Mouse (Mus musculus) B cell, adult 62 days (primary cell): ENCODE measurements around the gene Olfr1251. TPM values are rescaled to one million over a fixed set of nuclear protein-coding genes. Genes with fewer than 3 reads are reported as not detected.

Experiments
- total RNA-seq: library from RNA; stranded (reverse); gene quantifications from 4 replicates; pipeline ENCODE4 v1.2.4, GENCODE M21; 2023

Olfr1251 gene
- total RNA-seq = not detected in 4 replicates

DNA sequence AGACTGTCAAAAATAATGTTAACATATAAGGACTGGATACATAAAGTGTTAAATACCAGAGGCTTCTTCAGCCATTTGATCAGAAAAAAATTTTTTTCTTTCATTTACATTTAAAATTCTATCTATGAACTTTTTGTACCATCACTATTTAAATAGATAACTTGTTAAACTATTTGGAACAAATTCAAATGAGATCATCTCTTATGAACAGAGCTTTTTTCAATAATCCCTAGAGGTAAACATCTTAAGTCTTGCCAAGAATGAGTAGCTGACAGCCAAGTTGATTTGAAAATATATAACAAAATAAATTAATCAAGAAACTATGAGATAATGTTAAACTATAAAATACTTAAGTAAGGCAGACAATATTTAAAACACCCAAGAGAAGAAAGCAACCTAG lies at the start of gene Olfr1251:
Gene Olfr1251 (minus strand): TSS at position 101 of the 400 bp plus-strand sequence.

DNA sequence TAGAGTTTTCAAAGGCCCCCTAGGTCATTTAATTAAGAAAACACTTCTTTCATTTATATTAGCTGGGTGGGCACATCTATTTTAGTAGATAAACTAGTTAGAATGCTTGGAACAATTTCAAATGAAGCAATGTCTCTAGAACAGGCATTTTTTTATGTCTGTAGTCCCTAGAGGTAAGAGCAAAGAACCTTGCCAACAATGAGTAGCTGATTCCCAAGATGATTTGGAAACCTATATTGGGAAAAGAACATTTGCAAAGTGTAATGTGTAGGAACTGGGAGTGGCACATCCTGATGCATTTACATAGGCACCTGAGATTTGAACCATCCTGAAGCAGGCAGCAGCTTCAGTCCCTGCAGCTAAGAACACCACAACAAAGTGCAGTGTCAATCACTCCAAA lies 10.4 kb downstream of the Olfr1251 start, which contains the start of gene Olfr1250:
Gene Olfr1250 (minus strand): TSS at position 101 of the 400 bp plus-strand sequence.

DNA sequence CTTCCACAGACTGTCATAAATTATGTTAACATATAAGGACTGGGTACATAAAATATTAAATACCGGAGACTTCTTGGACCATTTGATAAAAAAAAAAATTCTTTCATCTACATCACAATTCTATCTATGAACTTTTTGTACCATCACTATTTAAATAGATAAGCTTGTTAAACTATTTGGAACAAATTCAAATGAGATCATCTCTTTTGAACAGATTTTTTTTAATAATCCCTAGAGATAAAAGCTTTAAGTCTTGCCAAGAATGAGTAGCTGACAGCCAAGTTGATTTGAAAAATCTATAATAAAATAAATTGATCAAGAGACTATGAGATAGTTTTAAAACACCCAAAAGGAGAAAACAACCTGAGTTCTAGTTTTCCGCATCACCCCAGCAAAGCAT lies 36.9 kb downstream of the Olfr1251 start, which contains the start of gene Olfr1249:
Gene Olfr1249 (minus strand): TSS at position 101 of the 400 bp plus-strand sequence.

DNA sequence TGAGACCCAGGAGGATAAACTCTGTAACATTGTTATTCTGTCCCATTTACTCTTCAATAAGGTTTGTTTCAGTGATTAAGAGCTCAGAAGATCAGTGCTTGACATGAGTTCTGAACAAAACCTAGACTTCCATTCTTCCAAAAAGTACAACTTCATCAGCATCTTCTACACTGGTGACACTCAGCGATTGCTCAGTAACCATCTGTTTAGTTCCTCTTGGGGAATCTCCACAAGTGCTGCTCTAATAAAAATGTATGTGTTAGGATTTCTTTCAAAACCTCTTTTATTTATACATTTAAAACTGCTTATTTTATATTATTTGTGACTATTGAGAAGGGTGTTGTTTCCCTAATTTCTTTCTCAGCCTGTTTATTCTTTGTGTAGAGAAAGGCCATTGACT lies 53.6 kb downstream of the Olfr1251 start, which contains the start of gene Olfr1248:
Gene Olfr1248 (minus strand): TSS at position 101 of the 400 bp plus-strand sequence.

Other genes with a start within 250 kb of the Olfr1251 start
- gene Olfr1240, start 228.9 kb downstream of the Olfr1251 start, total RNA-seq = not detected in 4 replicates
- not detected in 4 replicates for gene Olfr1241, start 184.8 kb downstream of the Olfr1251 start, total RNA-seq
- not detected in 4 replicates for gene Olfr1242, start 173.6 kb downstream of the Olfr1251 start, total RNA-seq
- not detected in 4 replicates for gene Olfr1243, start 140.4 kb downstream of the Olfr1251 start, total RNA-seq
- gene Olfr1245, start 93.5 kb downstream of the Olfr1251 start, total RNA-seq = not detected in 4 replicates
- not detected in 4 replicates for gene Olfr1246, start 78.8 kb downstream of the Olfr1251 start, total RNA-seq
- gene Olfr1247, start 57.8 kb downstream of the Olfr1251 start, total RNA-seq = 0.14 to 0.15 TPM (median 0.15 TPM) in 3 of 4 replicates, not detected in the other
- not detected in 4 replicates for gene Olfr1248, start 53.7 kb downstream of the Olfr1251 start, total RNA-seq
- not detected in 4 replicates for gene Olfr1249, start 37.0 kb downstream of the Olfr1251 start, total RNA-seq
- not detected in 4 replicates for gene Olfr1250, start 10.5 kb downstream of the Olfr1251 start, total RNA-seq
- gene Olfr1252, start 53.1 kb upstream of the Olfr1251 start, total RNA-seq = not detected in 4 replicates
- gene Olfr1253, start 85.2 kb upstream of the Olfr1251 start, total RNA-seq = not detected in 4 replicates
- not detected in 4 replicates for gene Olfr1254, start 121.7 kb upstream of the Olfr1251 start, total RNA-seq
- gene Olfr1255, start 140.1 kb upstream of the Olfr1251 start, total RNA-seq = not detected in 4 replicates
- gene Olfr1256, start 169.6 kb upstream of the Olfr1251 start, total RNA-seq = not detected in 4 replicates
- not detected in 4 replicates for gene Olfr48, start 176.3 kb upstream of the Olfr1251 start, total RNA-seq
- gene Olfr1257, start 206.5 kb upstream of the Olfr1251 start, total RNA-seq = not detected in 4 replicates